Mouse (Mus musculus) urinary bladder, postnatal 0 days (tissue): Measurements from ENCODE around the gene Gm15262. TPM values are rescaled to one million over a fixed set of nuclear protein-coding genes. Genes with fewer than 3 reads are reported as not detected.

Source experiments
- polyA plus RNA-seq: library from polyadenylated mRNA; unstranded; fragments of >200 nt; fragmentation: Nextera tagmentation; extraction: Ambion mirVana; gene quantifications from 2 replicates; pipeline ENCODE4 v1.2.1, GENCODE M21; 2015

Gene Gm15262
- not detected in 2 replicates for polyA plus RNA-seq

DNA sequence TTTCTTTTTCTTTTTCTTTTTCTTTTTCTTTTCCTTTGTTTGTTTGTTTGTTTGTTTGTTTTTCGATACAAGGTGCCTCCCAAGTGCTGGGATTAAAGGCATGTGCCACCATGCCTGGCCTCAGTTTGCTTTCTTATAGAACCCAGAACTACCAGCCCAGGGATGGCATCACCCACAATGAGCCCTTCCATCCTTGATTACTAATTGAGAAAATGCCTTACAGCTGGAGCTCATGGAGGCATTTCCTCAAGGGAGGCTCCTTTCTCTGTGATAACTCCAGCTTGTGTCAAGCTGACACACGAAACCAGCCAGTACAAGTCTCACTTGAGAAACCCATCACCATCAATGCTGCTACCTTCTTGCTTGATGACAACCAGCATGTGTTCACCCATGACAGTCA lies at the start of gene Gm15262:
Gm15262 (plus strand) TSS at position 301 of the 400 bp plus-strand sequence.

Other genes starting within 250 kb of the Gm15262 start
- 0.94 and 1.7 TPM in 2 replicates for gene Scml2, start 170.3 kb upstream of the Gm15262 start, polyA plus RNA-seq